Mouse (Mus musculus) layer of hippocampus, postnatal 36 days (tissue): ENCODE results near the gene Cyth4. TPM values are rescaled to one million over a fixed set of nuclear protein-coding genes. Genes with fewer than 3 reads are reported as not detected.

Experiments
- DNase-seq, 2 experiments: peaks; one replicate each; pipeline ENCODE4 v3.0.0; 2022
- total RNA-seq, 2 experiments: library from RNA; stranded (reverse); gene quantifications; 2 replicates each; pipeline ENCODE4 v1.2.3; 2021

Gene Cyth4
- total RNA-seq, 2 experiments from 2014 or later = 22.2 to 23.7 TPM

DNA sequence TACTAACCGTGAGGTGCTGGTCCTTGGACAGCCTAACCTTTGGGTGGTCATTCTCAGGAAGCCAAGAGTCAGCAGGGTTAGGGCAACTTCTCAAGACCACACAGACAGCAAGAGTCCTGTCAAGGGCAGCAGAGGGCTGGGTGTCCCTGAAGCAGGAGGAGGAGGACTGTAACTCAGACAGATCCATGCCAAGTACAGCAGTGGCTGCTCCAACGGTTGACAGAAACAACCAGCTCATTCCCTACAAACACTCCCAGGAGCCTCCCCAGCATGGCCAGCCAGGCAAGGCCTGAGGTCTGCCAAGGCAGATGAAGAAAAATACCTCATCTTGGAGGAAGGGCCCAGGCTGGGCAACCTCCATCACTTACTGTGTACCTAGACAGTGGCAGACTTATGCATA, 20.1 kb downstream of the Cyth4 start:
- no peak for DNase-seq

DNA sequence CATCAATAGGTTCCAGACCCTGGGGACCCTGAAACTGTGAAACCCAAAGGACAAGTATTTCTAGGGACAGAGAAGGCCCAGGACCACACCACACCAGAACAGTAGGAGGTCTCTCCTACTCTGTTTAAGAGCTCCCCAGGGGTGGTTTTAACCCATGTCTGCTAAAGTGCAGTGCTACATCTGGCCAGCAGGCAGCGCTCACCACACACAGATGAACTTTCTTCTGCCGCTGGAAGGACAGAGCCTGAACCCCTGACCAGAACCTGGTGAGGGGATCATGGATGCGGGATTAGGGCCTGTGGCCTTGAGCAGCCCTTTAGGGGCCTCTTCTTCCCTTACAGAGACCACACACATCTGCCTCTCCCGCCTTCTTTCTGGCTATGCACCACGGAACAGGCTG, 26.6 kb downstream of the Cyth4 start:
- DNase-seq = peak; percentile 79 to 82

DNA sequence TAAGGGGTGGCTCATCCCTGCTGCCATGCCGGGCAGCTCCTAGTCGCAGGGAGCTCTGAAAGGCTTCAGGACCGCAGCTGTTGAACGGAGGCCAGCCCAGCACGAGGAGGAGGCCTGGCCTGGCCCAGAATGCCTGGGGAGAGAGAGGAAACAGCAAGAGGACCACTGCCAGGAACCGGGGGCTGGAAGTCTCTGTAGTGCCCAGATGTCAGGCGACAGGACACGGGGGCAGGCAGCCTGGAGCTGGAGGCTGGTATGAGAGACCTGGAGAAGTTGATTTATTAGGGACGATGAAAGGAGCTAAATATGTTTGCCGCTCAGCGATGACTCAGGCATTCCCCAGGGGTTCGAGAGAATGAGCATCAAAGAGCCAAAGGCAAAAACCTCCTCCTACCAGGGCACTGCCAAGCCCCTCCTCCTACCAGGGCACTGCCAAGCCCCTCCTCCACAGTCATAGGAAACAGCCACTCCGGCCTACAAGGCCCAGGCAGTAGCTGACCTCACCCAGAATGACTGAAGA, 27.6 kb downstream of the Cyth4 start:
- DNase-seq = peak; percentile 50 to 72

DNA sequence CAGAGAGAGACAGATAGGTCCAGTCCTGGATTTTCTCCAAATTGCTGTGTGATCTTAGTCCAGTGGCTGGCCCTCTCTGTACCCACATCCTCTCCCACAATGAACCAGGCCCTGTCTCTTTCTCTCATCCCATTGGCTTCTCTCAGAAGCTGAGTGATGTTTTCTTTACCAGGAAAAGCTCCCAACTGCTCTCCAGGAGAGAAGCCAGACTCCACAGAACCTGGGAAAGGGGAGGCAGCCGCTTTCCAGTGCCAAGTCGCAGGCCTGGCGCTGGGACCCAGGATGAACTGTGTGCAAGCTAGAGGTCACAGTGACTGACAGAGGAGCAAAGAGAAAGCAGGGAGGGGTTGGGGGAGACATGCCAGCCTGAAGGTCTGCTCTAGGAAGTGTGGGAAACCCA, 28.1 kb downstream of the Cyth4 start:
- DNase-seq = no peak

DNA sequence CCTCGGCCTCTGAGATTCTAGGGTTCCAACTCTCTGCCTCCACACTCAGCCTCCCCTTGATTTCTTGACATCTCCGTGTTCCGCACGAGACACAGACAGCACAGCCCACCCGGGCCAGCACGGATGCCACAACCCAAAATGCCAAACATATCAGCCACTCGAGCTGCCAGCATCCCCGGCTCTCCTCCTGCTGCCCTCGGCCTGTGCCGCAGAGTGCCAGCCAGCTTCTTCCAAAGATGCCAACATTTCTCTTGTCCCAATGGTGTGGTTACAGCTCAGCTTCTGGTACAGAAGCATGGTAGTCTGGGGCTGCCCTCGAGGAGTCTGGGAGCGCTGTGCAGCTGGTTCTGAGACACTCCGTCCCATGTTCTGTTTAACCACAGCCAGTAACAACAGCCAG, 29.4 kb downstream of the Cyth4 start:
- DNase-seq = no peak

DNA sequence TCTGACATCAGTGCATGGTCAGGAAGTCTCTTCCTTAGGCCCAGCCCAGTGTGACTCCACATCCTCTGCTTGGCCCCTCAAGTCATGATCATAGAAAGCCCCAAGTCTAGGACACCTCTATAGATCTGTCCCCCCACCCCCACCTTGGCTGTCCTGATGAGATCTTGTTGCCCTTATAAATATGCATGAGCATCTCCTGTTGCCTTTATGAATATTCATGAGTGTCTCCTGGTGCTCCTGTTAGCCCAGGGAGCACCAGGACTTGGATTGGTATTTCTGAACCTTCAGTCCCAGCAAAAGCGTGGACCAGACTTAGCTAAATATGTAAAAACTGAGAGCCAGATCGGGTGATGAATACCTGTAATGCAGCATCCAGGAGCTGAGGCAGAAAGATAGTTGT, 35.5 kb downstream of the Cyth4 start:
- no peak for DNase-seq

DNA sequence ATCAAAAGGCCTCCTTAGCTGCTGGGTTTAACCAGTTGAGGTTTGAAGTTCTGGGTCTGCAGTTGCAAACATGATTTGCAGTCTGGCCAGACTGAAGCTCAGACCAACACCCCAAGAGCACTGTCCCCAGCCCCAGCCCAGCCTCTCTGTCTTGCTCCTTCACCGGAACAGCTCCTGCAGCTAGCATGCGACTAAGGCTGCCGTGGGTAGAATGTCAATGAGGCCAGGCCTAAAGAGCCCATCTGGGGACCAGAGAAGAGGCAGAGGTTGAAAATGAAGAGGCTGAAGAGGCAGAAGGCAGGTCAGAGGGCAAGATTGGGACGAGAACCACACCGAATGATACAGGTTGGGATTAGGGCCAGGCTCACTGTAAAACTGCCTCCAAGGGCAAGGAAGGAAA, 36.6 kb downstream of the Cyth4 start:
- DNase-seq = no peak

DNA sequence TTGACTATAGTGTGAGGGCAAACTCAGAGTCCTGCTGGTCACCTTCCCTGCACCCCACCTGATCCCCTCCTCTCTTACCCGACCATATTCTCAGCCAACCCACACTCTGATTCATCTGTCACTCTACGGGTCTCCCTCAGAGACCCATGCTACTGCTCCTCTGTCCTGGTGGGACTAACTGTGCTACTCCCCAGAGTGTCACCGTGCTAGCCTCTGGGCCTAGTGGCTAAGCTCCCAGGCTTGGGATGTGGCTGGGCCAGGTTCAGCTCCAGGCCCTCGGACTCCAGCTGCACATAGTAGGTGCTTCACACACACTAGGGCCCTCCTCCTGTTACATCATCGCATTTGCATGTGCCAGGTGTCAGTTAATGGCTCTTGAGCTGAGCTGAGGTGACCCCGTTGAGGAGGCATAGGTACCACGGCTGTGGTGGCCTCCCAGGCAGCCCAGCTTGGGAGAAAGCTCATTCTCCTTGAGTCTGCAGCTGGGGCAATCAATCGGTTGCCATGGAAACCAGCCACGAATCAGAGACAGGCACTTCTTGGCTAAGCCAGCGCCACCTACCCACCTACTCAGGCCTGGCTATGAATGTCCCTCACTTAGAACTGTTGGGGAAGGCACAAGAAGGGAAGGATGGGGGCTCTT, 37.4 kb downstream of the Cyth4 start:
- peak in 1 of 2 experiments; percentile 50 for DNase-seq

DNA sequence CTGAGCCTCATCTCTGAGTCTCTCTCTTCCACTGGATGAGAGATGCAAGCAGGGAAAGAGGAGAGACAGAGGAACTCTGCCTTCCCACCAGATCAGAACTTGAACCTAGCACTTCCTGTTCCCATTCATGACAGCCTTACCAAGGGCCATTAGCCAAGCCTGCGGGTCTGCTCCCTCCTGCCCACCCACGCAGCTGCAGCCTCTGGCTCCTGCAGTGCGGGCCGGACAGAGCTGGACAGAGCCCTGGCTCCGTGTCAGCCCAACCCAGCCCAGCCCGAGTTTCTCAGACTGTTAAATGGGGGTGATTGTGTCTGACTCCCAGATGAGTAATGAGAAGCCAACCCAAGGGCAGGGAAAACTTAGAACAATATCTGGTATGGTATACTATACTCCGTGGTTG, 38.4 kb downstream of the Cyth4 start:
- DNase-seq = peak in 1 of 2 experiments; percentile 56

DNA sequence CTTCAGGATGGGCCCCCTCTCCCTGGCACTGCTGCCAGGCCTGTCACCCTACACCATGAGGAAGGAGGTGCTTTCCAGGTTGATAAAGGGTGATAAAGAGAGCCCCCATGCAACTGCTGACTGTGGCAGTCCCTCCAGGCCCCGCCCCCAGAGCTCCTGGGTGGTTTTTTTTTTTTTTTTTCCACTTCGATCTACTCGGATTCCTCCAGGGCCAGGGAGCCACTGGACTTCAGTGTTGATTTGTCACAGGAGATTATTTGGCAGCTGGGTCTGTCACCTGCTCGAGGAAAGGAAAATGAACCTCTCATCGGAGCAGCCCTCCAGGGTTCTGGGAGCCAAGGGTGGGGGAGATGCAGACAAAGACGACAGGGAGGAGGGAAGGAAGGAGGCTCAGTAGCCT, 46.8 kb downstream of the Cyth4 start:
- DNase-seq = no peak

DNA sequence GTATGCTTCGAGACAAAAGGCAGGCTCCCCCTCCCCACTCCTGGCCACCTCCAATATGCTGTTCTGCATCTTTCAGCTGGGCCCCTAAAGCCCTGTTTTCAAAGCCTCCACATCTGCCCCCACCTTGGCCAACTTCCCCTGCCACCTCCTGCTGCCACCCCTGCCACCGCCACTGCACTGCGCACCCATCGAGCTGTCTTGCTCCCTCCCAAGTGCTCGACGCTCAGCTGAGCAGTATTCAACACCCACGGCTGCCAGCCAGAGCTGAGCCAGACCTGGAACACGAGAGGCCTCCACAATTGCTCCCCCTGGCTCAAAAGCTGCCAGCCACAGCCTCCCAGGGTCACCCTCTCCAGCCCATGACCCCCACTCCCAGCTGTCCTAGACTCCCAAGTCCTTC, 47.8 kb downstream of the Cyth4 start:
- no peak for DNase-seq

DNA sequence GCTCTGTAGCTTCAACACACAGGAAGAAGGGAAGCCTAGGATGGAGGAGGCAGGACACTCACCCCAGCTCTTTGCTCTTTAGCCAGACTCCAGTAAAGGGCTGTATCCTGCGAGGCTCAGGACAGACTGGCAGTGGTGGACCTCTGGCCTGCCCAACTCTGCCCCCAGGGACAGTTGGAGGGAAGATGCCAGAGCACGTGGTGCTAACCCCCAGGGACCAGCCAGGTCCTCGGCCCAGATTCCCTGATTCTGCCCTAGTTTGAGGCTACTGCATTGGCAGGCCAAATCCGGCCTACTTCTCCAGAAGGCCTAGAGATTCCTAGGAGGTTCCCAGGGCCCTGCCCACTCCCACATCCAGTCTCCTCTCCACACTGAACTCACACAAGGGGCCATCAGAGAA, 50.9 kb downstream of the Cyth4 start:
- no peak for DNase-seq

DNA sequence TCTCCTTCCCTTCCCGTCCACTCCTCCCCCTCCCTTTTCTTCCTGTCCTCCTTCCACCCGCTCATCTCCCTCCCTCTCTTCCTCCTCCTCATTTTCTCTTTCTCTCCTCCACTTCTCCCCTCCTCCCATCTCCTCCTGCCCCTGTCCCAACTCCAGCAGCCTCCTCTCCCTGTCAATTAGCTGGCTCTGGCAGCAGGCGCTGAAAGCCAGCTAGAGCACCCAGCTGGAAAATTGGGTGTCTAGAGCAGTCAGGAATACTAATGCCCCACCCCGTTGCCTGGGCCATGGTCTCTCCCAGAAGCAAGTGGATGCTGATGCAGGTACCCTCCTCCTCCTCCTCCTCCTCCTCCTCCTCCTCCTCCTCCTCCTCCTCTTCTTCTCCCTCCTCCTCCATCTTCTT, 54.3 kb downstream of the Cyth4 start:
- peak in 1 of 2 experiments; percentile 29 for DNase-seq

DNA sequence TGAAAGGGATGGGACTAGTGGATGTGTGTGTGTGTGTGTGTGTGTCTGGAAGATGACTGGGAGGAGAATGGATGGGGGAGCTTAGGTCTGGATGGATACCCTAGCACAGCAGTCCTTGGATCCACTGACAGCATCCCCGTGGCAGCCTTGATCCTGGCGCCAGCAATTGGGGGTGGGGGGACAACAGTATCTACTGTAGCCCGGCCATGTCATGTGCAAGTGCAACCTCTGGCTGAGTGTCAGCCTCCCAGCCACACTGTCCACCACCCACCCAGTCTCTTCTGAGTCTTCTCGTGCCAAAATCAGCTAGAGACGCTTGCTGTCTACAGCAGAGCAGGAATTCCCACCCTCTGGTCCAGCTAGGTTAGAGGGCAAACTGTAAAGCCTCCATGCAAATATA, 67.4 kb downstream of the Cyth4 start:
- DNase-seq = no peak

DNA sequence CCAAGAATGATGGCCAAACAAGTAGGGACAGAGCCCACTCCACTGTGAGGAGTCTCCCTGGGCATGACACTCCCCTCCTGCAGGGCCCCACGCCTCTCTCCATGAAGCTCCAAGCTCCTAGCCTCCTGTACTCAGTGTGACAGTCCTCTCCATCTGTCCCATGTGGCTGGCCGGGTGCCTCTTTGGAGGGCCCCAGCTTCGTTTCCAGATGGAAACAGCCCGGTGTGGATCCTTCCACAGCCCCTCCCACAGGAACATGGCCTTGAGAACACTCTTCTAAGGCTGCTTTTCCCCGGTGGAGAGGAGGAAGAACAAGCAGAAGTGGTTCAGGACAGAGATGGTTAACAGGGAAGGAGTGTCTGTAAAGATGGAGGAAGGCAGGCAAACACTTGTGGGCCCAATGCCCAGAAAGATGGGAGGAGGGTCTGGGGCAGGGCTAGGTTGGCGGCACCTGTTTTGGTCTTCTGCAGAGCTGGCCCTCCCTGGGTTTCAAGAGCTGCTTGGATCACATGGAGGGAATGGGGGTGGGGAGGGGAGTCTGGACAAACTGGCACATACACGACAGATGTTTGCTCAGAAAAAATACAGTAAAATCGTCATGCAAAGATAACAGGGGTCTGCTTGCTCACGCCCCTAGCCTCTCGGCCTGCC, 72.5 kb downstream of the Cyth4 start:
- no peak for DNase-seq

DNA sequence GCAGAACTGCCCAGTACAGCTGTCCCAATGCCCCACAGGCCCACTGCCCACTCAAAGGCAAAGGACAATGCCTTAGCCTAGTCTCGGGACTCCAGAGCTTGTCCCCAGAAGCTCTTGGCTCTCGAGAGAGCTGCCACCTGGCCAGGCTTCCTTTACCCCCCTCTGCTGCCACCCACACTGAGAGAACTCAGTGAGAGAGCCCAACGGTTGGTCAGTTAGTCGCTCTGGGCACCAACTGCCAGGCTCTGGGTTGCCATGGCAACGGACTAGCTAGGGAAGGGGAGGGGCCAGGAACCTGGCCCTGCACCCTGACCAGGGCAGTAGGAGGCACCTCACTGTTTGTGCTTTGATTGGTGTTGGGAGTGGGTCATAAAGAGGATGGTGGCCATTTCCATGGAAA, 73.5 kb downstream of the Cyth4 start:
- peak in 1 of 2 experiments; percentile 56 for DNase-seq

Other genes starting within 250 kb of the Cyth4 start
- not detected for gene Tex33, start 201.1 kb upstream of the Cyth4 start, total RNA-seq
- gene Tst, start 191.1 kb upstream of the Cyth4 start, total RNA-seq = 10 to 100 TPM; 37.7 to 40.9 TPM
- gene Mpst, start 190.6 kb upstream of the Cyth4 start, total RNA-seq = 10 to 100 TPM; 24.6 to 30.7 TPM
- gene Kctd17, start 168.5 kb upstream of the Cyth4 start, total RNA-seq = 100 to 1,000 TPM; 248 TPM
- gene Tmprss6, start 128.4 kb upstream of the Cyth4 start, total RNA-seq = 1 to 10 TPM; 3.7 to 5.0 TPM
- gene Il2rb, start 101.8 kb upstream of the Cyth4 start, total RNA-seq = under 1 TPM; 0.17 to 0.18 TPM
- 1 to 10 TPM; 3.5 to 4.4 TPM for gene C1qtnf6, start 65.6 kb upstream of the Cyth4 start, total RNA-seq
- 10 to 100 TPM; 21.6 to 25.1 TPM for gene Sstr3, start 52.4 kb upstream of the Cyth4 start, total RNA-seq
- gene Rac2, start 24.3 kb upstream of the Cyth4 start, total RNA-seq = 1 to 10 TPM; 2.0 to 2.7 TPM
- 100 to 1,000 TPM; 181 to 207 TPM for gene Elfn2, start 121.7 kb downstream of the Cyth4 start, total RNA-seq
- 1 to 10 TPM; 5.4 to 6.2 TPM for gene Mfng, start 176.4 kb downstream of the Cyth4 start, total RNA-seq
- gene Card10, start 206.0 kb downstream of the Cyth4 start, total RNA-seq = 1 to 10 TPM; 5.1 to 5.8 TPM
- gene Cdc42ep1, start 245.6 kb downstream of the Cyth4 start, total RNA-seq = 10 to 100 TPM; 12.4 to 13.2 TPM